Mouse (Mus musculus) limb, embryonic 11.5 days (tissue): Measurements from ENCODE around the gene Atrip. TPM values are rescaled to one million over a fixed set of nuclear protein-coding genes. Genes with fewer than 3 reads are reported as not detected.
A peak's percentile ranks its signal among the peaks of the same experiment; 100 is the strongest.

ENCODE experiments used
- ATAC-seq: fragments of 200-750 bp; cut with Nextera tagmentation; 2 replicates; pipeline ENCODE4 v1.8.0; 2017; ENCODE audit warnings: low read depth; ENCODE audit not compliant: insufficient number of reproducible peaks, low FRiP score, low TSS enrichment
- DNase-seq: peaks from one replicate; pipeline ENCODE4 v3.0.0-alpha.2; 2015; ENCODE audit warnings: low spot score
- H3K27ac ChIP-seq: fragments of 300-500 bp; sonication (generic); replicated peaks from 2 replicates; pipeline ENCODE4 v1.5.1; 2014; ENCODE audit warnings: low read depth, mild to moderate bottlenecking, low read length
- H3K27me3 ChIP-seq: fragments of 300-500 bp; sonication (generic); 2 replicates; pipeline ENCODE4 v1.6.1; 2014; ENCODE audit warnings: mild to moderate bottlenecking, low read length, mixed read lengths; ENCODE audit not compliant: control insufficient read depth, insufficient read depth
- H3K36me3 ChIP-seq: fragments of 300-500 bp; sonication (generic); 2 replicates; pipeline ENCODE4 v1.6.1; 2014; ENCODE audit warnings: mild to moderate bottlenecking, low read length, moderate library complexity, mixed read lengths; ENCODE audit not compliant: control insufficient read depth, insufficient read depth
- H3K4me1 ChIP-seq: fragments of 300-500 bp; sonication (generic); 2 replicates; pipeline ENCODE4 v1.6.1; 2014; ENCODE audit warnings: low read length, mixed read lengths; ENCODE audit not compliant: control insufficient read depth, insufficient read depth
- H3K4me2 ChIP-seq: fragments of 300-500 bp; sonication (generic); 2 replicates; pipeline ENCODE4 v1.6.1; 2014; ENCODE audit warnings: low read depth, mild to moderate bottlenecking, moderate library complexity; ENCODE audit not compliant: severe bottlenecking
- H3K4me3 ChIP-seq: fragments of 300-500 bp; sonication (generic); 2 replicates; pipeline ENCODE4 v1.5.1; 2014; ENCODE audit warnings: low read depth, low read length
- H3K9ac ChIP-seq: fragments of 300-500 bp; sonication (generic); 2 replicates; pipeline ENCODE4 v1.6.1; 2014; ENCODE audit warnings: mild to moderate bottlenecking, low read length
- H3K9me3 ChIP-seq: fragments of 300-500 bp; sonication (generic); 2 replicates; pipeline ENCODE4 v1.6.1; 2016; ENCODE audit warnings: low read length; ENCODE audit not compliant: control insufficient read depth
- WGBS: fragments of 180-500 bp; shearing (Covaris S2); extraction: QIAGEN DNeasy Blood & Tissue Kit; methylation state at CpG from one replicate; pipeline ENCODE4 v1.1.7; 2014; 5-methylcytosine and 5-hydroxymethylcytosine counted together
- polyA plus RNA-seq: library from polyadenylated mRNA; unstranded; fragments of >200 nt; fragmentation: Nextera tagmentation; extraction: Ambion mirVana; gene quantifications from 2 replicates; pipeline ENCODE4 v1.2.1, GENCODE M21; 2014

Atrip gene
- polyA plus RNA-seq, 1 experiment from 2014 or later = 28.4 TPM

DNA sequence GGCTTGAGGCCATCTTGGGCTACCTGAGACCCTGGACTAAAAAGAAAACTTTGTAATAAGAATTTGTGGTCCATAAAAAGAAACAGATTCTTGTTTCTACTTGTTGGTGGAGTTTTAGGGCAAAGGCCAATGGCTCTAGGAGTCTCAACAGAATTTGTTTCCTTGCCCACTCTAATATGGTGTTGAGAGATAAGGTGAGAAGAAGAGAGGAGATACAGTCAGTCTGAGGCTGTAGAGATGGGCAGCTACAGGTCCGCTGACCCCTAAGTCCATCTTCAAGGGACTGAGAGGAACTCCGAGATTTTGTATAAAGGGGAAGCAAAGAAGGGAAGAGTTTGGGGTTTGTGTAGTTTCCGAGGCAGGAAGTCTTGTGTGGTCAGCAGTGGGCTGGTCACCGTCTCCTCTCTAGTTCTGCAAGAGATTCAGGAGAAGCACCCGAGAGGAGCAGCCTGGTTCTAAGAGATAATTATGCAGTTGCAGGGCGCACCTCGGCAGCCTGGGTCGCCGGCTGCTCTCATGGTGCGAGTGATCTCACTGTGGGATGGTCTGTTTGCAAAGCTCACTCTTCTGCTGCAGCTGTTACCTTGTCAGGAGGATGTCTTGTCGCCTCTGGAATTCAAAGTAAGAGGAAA is 56.8 kb downstream of the Atrip start:
- Histone ChIP-seq H3K36me3 (no peaks in the 10 kb centered on the region), H3K9me3 (no peaks in the 10 kb centered on the region), H3K4me2 (no peak overlapping the region), H3K27me3 (no peaks in the 10 kb centered on the region), H3K9ac (no peak overlapping the region), H3K27ac (no peak overlapping the region), H3K4me3 (no peak overlapping the region), H3K4me1 (no peaks in the 10 kb centered on the region)
- no peak for DNase-seq
- 41% methylated on average over 11 of the region's 11 CpGs for WGBS
- ATAC-seq = no peak

GRCm38 (mm10) chr9:109015397-109015796 is 58.5 kb downstream of the Atrip start:
- no peak overlapping the region for H3K9ac ChIP-seq
- no peaks in the 10 kb centered on the region for H3K4me1 ChIP-seq
- no peaks in the 10 kb centered on the region for H3K36me3 ChIP-seq
- H3K9me3 ChIP-seq = no peaks in the 10 kb centered on the region
- H3K4me3 ChIP-seq = no peak overlapping the region
- no peaks in the 10 kb centered on the region for H3K27me3 ChIP-seq
- H3K27ac ChIP-seq = no peak overlapping the region
- no peak for ATAC-seq
- H3K4me2 ChIP-seq = no peak overlapping the region
- WGBS = 50% methylated on average over 8 of the region's 8 CpGs
- DNase-seq = no peak

DNA sequence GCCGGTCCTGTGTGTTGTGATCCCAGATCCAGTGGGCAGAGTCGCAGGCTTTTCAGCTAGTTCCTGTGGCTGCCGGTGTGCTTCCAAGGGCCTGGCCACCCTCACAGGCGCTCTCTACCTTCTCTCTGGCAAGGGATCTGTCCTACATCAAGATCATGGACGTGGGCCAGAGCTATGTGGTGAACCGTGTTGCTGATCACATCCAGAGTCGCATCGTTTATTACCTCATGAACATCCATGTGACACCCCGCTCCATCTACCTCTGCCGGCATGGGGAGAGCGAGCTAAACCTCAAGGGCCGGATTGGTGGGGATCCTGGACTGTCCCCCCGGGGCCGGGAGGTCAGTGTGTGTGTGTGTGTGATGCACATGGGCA is 63.6 kb downstream of the Atrip start:
- H3K4me1 ChIP-seq = peaks cover 8% of the 10 kb centered on the region; the same call in 1 of the 2 replicates
- no peak for DNase-seq
- no peak overlapping the region for H3K4me3 ChIP-seq
- no peak overlapping the region for H3K9ac ChIP-seq
- no peak overlapping the region for H3K4me2 ChIP-seq
- H3K9me3 ChIP-seq = no peaks in the 10 kb centered on the region
- H3K36me3 ChIP-seq = no peaks in the 10 kb centered on the region
- ATAC-seq = no peak
- H3K27me3 ChIP-seq = no peaks in the 10 kb centered on the region
- no peak overlapping the region for H3K27ac ChIP-seq
- 74% methylated on average over 14 of the region's 14 CpGs for WGBS

DNA sequence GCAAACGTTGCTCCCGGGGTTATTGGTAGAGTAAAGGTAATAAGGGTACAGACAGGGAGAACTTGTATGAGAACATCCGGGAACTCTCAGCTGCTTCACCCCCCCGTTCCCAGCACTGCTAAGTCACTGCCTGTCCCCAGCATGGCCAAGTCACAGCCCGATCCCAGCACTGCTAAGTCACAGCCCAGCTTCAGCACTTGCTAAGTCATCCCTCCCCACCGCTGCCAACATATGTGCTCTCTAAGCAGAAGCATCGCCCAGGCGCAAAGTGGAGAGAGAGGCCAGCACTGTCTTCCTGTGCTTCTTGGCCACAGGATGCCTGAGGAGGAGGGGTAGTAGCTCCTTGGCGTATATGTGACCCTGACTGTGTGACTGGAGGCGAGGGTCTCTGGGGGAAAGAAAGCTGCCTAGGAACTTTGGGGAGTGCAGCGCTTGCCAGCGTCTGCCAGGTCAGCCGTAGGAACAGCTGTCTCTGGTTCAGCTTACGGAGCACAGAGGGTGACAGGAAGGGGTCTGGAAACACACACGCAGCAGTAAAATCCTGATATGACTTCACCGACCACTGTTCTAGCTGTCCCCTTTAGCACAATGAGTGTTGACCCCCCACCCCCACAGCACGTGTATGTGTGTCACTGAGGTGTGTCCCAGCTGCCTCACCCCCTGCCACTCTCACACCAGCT is 64.1 kb downstream of the Atrip start:
- Histone ChIP-seq H3K27me3 (no peaks in the 10 kb centered on the region), H3K4me1 (peaks cover 8% of the 10 kb centered on the region; the same call in 1 of the 2 replicates), H3K27ac (no peak overlapping the region), H3K4me3 (no peak overlapping the region), H3K9me3 (no peaks in the 10 kb centered on the region), H3K4me2 (no peak overlapping the region), H3K36me3 (no peaks in the 10 kb centered on the region), H3K9ac (no peak overlapping the region; the same call in 1 of the 2 replicates)
- ATAC-seq = peak; percentile 23; the same call in 1 of the 2 replicates
- WGBS = 37% methylated on average over 17 of the region's 17 CpGs
- no peak for DNase-seq

- Histone ChIP-seq H3K4me2 (no peak overlapping the region), H3K27me3 (no peaks in the 10 kb centered on the region), H3K36me3 (no peaks in the 10 kb centered on the region), H3K9me3 (no peaks in the 10 kb centered on the region), H3K4me1 (peaks cover 8% of the 10 kb centered on the region; the same call in 1 of the 2 replicates), H3K4me3 (no peak overlapping the region), H3K27ac (no peak overlapping the region), H3K9ac (no peak overlapping the region)
- WGBS = 66% methylated on average over 9 of the region's 10 CpGs
- ATAC-seq = no peak
- no peak for DNase-seq
These were observed 64.8 kb downstream of the Atrip start for GRCm38 (mm10) chr9:109008994-109009635.

- Histone ChIP-seq H3K9me3 (no peaks in the 10 kb centered on the region), H3K4me3 (no peak overlapping the region), H3K27ac (no peak overlapping the region), H3K9ac (no peak overlapping the region), H3K4me1 (peaks cover 8% of the 10 kb centered on the region; the same call in 1 of the 2 replicates), H3K4me2 (no peak overlapping the region), H3K27me3 (no peaks in the 10 kb centered on the region), H3K36me3 (no peaks in the 10 kb centered on the region)
- DNase-seq = no peak
- no peak for ATAC-seq
- WGBS = 90% methylated on average over 9 of the region's 9 CpGs
These were observed 65.8 kb downstream of the Atrip start for GRCm38 (mm10) chr9:109008081-109008480.

Other genes with a start within 250 kb of the Atrip start
- gene Celsr3, start 247.8 kb downstream of the Atrip start, polyA plus RNA-seq = 0.10 and 0.20 TPM in 2 replicates
- gene Slc26a6, start 220.8 kb downstream of the Atrip start, polyA plus RNA-seq = 12.5 and 13.5 TPM in 2 replicates
- not detected in 2 replicates for gene Tmem89, start 159.5 kb downstream of the Atrip start, polyA plus RNA-seq
- 463 and 485 TPM in 2 replicates for gene Uqcrc1, start 137.5 kb downstream of the Atrip start, polyA plus RNA-seq
- gene Col7a1, start 120.5 kb downstream of the Atrip start, polyA plus RNA-seq = 4.7 and 5.0 TPM in 2 replicates
- gene Ucn2, start 88.1 kb downstream of the Atrip start, polyA plus RNA-seq = 0.21 TPM in 1 of 2 replicates, not detected in the other
- gene Pfkfb4, start 82.3 kb downstream of the Atrip start, polyA plus RNA-seq = 9.4 and 13.3 TPM in 2 replicates
- 38.9 and 43.3 TPM in 2 replicates for gene Shisa5, start 35.6 kb downstream of the Atrip start, polyA plus RNA-seq
- 5.5 and 8.2 TPM in 2 replicates for gene Trex1, start 14.4 kb downstream of the Atrip start, polyA plus RNA-seq
- gene Ccdc51, start 8.4 kb upstream of the Atrip start, polyA plus RNA-seq = 13.9 and 14.9 TPM in 2 replicates
- 864 and 871 TPM in 2 replicates for gene Tma7, start 8.5 kb upstream of the Atrip start, polyA plus RNA-seq
- 13.7 and 15.2 TPM in 2 replicates for gene Plxnb1, start 21.3 kb upstream of the Atrip start, polyA plus RNA-seq
- gene Fbxw21, start 87.9 kb upstream of the Atrip start, polyA plus RNA-seq = not detected in 2 replicates
- not detected in 2 replicates for gene Fbxw13, start 121.9 kb upstream of the Atrip start, polyA plus RNA-seq
- gene Fbxw20, start 160.6 kb upstream of the Atrip start, polyA plus RNA-seq = not detected in 2 replicates
- gene Fbxw14, start 213.6 kb upstream of the Atrip start, polyA plus RNA-seq = not detected in 2 replicates